Mouse (Mus musculus) E14TG2a.4 (cell line): ENCODE data around the gene Rrbp1.

Source experiments
- CTCF ChIP-seq: conservative IDR thresholded peaks from 2 replicates; pipeline ENCODE4 v1.5.1; 2014; ENCODE audit warnings: low read length
- NANOG ChIP-seq: IDR thresholded peaks from 2 replicates; pipeline ENCODE4 v1.6.1; 2014; ENCODE audit warnings: borderline replicate concordance, low read length, mixed read lengths

- TF ChIP-seq CTCF (no peak), NANOG (no peak)
Measured at GRCm38 (mm10) chr2:143991964-143992672, 18.9 kb downstream of the Rrbp1 start.
